Mouse (Mus musculus) brain, adult 2 months (tissue): ENCODE measurements at regions not wholly inside any gene's neighbourhood (a gene's known extent, or its start where the extent isn't known, plus 50 kb on each side); places are given as distances from the start of the nearest gene placed in this dataset.

Experiments
- DNase-seq: peaks from one replicate; pipeline ENCODE4 v3.0.0; 2011; ENCODE audit warnings: low read depth, low spot score

DNA sequence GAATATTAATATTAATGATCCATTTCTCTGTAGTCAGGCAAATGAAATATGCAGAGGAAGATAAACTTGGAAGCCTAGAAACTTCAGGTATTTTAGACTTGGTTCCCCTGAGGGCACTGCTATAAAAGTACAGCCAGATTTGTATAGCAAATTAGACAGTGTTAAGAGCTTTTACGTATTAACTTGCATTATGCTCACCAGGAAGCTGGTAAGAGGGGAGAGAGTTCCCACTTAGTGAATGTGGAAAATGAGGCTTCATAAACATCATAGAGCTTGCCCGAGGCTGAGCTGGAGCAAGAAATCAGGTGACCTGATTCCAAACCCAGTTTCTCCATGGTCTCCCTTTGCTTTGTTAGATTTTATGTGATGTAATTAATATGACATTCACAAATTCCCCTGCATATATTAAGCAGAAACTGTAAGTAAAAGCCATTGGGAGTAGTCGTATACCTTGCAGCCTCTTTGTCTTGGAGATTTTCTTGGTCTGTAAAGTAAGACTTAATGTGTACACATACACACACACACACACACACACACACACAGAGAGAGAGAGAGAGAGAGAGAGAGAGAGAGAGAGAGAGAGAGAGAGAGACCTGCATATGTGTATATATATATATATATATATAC is 718.9 kb upstream of the Isx start:
- peak; percentile 1 for DNase-seq

DNA sequence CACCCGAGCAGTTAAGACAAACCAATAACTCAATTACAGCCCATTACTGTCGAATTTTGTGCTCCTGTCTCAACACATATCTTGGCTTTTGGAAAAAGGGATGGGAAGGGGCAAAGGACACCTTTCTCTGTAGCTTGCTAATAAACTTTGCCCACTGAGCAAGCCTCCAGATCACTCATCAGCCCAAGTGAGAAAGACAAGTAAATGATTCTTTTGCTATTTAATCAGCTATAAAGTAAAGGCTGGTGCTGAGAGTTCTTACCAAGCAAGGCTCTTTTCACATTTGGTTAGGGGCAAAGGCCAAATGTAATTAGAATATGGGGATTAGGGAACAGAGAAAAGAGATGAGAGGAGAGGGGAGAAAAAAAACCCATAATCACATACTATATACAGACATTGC is 703.4 kb upstream of the Isx start:
- no peak for DNase-seq

DNA sequence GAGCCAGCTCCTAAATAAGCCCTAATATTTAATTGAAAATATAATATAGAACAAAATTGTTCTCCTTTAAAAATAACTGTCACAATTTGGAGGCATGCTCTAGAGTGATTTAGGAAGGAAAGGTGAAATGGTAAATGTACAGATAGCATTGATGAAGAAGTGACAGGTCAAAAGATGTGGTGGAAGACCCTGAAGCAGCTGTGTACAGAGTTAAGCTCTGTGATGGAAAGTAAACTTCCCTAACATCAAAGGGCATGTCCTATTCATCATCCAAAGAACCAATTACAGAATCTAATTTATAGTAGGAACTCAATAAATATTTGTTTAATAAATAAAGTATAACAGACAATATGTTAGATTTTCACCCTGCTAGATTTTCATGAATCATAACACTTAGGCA is 702.3 kb upstream of the Isx start:
- no peak for DNase-seq

DNA sequence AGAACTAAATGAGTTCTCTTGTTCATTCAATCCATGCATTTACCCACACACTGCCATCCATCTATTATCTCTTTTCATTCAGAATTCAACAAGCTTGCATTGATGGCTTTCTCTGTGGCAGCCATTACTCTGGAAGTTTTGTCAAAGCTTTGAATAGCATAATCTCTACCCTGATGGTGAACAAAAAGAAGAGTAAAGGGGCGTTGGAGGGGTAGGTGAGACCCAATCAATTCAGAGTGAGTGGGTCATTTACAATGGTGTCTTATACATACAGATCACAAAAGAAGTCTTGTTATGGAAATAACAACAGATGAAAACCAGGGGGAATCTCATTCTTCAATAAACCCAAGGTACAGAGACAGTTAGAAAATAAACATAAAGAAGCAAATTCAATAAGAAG is 701.9 kb upstream of the Isx start:
- no peak for DNase-seq

DNA sequence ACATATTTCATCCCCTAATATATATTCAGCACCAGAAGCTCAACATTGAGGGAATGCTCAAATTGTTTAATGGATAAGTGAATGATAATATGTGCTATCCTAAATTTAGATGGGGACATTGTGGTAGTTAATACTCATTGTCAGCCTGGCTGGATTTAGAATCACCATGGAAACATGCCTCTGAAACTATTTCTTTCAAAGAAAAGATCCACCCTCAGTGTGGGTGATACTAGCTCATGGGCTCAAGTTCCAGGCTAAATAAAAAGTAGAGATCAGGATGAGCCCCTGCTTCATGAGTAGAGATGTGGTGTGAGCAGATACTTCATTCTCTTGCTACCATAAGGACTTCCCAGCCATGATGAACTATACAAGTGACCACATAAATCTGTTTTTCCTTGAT is 668.4 kb upstream of the Isx start:
- peak; percentile 85 for DNase-seq

DNA sequence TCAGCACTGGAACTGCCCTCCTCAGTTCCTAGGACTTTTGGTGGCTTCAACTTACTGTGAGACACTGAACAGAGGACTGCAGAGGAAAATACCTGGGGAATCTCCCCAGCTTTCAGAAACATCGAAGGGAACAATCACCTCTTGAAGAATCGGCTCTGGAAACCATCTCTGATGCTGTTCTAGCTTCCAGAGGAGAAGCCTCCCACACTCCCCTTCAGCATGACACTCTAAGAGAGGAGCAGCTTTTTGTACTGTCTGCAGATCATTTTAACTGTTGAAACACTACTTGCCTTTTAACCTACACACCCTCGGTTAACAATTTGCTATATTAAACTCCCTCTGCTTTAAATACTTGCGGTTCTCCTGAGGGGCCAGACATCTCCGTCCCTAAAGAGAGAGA is 664.7 kb upstream of the Isx start:
- peak; percentile 58 for DNase-seq

DNA sequence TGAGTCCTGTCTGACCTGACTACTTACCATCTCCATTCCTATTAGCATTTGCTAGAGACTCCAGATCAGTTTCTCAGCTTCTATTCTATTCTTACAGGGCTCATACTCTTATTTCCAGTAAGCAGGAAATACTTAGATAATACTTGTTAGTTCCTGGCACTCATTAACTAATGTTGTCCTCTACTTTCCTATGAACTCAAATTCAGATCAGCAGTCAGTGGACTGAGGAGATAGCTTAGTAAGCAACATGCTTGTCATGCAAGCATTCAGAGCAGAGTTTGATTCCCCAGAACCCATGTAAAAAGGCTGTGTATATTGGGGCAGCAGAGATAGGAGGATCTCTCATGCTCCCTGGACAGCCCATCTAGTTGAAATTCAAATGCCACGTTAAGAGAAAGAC is 656.2 kb upstream of the Isx start:
- DNase-seq, result no peak
